Mouse (Mus musculus): Measurements from ENCODE around the gene Tinag.
"Not testable (repeated sequence)": the region's sequence is repeated elsewhere in the genome, so short reads cannot be mapped to it uniquely, and the experiment has no call there.

The Tinag gene

GRCm38 (mm10) chr9:77045585-77045984 is at the start of gene Tinag:
TSS of gene Tinag (minus strand) at chr9:77045794.
- DNase-seq (ENCODE audit: low spot score in 2 of 2) = no peak

GRCm38 (mm10) chr9:77083221-77083620 is 37.6 kb upstream of the Tinag start:
- DNase-seq (ENCODE audit: low spot score in 2 of 2) = not testable (repeated sequence)

- no peak for DNase-seq (ENCODE audit: low spot score in 2 of 2)
Observed at GRCm38 (mm10) chr9:77071676-77072075, 26.1 kb upstream of the Tinag start.

GRCm38 (mm10) chr9:77056611-77057010 is 11.0 kb upstream of the Tinag start:
- DNase-seq (ENCODE audit: low spot score in 2 of 2) = no peak

- no peak for DNase-seq (ENCODE audit: low spot score in 2 of 2)
Observed at GRCm38 (mm10) chr9:77054426-77055193, 9.0 kb upstream of the Tinag start.

- DNase-seq (ENCODE audit: low spot score in 2 of 2) = no peak
Observed at GRCm38 (mm10) chr9:77051406-77051805, 5.8 kb upstream of the Tinag start.

GRCm38 (mm10) chr9:77049669-77050068 is 4.1 kb upstream of the Tinag start:
- DNase-seq (ENCODE audit: low spot score in 2 of 2) = no peak

GRCm38 (mm10) chr9:77046067-77046715 is 597 bp upstream of the Tinag start:
- DNase-seq (ENCODE audit: low spot score in 2 of 2) = no peak

GRCm38 (mm10) chr9:77035361-77035760 is 10.2 kb downstream of the Tinag start:
- no peak for DNase-seq (ENCODE audit: low spot score in 2 of 2)

GRCm38 (mm10) chr9:77032430-77033154 is 13.0 kb downstream of the Tinag start:
- no peak for DNase-seq (ENCODE audit: low spot score in 2 of 2)

GRCm38 (mm10) chr9:77025271-77025670 is 20.3 kb downstream of the Tinag start:
- no peak for DNase-seq (ENCODE audit: low spot score in 2 of 2)

GRCm38 (mm10) chr9:77018935-77019334 is 26.7 kb downstream of the Tinag start:
- DNase-seq (ENCODE audit: low spot score in 2 of 2) = no peak

GRCm38 (mm10) chr9:76996021-76996420 is 49.6 kb downstream of the Tinag start:
- DNase-seq (ENCODE audit: low spot score in 2 of 2) = no peak

- no peak for DNase-seq (ENCODE audit: low spot score in 2 of 2)
Observed at GRCm38 (mm10) chr9:76989946-76990345, 55.6 kb downstream of the Tinag start.

- DNase-seq (ENCODE audit: low spot score in 2 of 2) = no peak
Observed at GRCm38 (mm10) chr9:76934813-76935212, 110.8 kb downstream of the Tinag start.

GRCm38 (mm10) chr9:76915093-76915661 is 130.4 kb downstream of the Tinag start:
- no peak for DNase-seq (ENCODE audit: low spot score in 2 of 2)

All from spleen, postnatal 4 days (tissue).